Mouse (Mus musculus) liver, embryonic 15.5 days (tissue): ENCODE data around the gene Ccdc88c. TPM values are rescaled to one million over a fixed set of nuclear protein-coding genes. Genes with fewer than 3 reads are reported as not detected.

Source experiments
- ATAC-seq: fragments of 200-750 bp; cut with Nextera tagmentation; 2 replicates; pipeline ENCODE4 v1.8.0; 2017; ENCODE audit warnings: moderate number of reproducible peaks, mild to moderate bottlenecking, moderate library complexity; ENCODE audit not compliant: insufficient read depth
- H3K27ac ChIP-seq: fragments of 300-500 bp; sonication (generic); replicated peaks from 2 replicates; pipeline ENCODE4 v1.5.1; 2015; ENCODE audit warnings: mild to moderate bottlenecking, inconsistent platforms
- H3K27me3 ChIP-seq: fragments of 300-500 bp; sonication (generic); 2 replicates; pipeline ENCODE4 v1.6.1; 2015; ENCODE audit warnings: mild to moderate bottlenecking, inconsistent platforms
- H3K36me3 ChIP-seq: fragments of 300-500 bp; sonication (generic); replicated peaks from 2 replicates; pipeline ENCODE4 v1.6.1; 2015; ENCODE audit warnings: moderate library complexity, mild to moderate bottlenecking, inconsistent platforms
- H3K4me1 ChIP-seq: fragments of 300-500 bp; sonication (generic); replicated peaks from 2 replicates; pipeline ENCODE4 v1.6.1; 2015; ENCODE audit warnings: inconsistent platforms
- H3K4me2 ChIP-seq: fragments of 300-500 bp; sonication (generic); 2 replicates; pipeline ENCODE4 v1.6.1; 2015; ENCODE audit warnings: moderate library complexity, mild to moderate bottlenecking, inconsistent platforms
- H3K4me3 ChIP-seq: fragments of 300-500 bp; sonication (generic); replicated peaks from 2 replicates; pipeline ENCODE4 v1.5.1; 2015; ENCODE audit warnings: mild to moderate bottlenecking, inconsistent platforms
- H3K9ac ChIP-seq: fragments of 300-500 bp; sonication (generic); 2 replicates; pipeline ENCODE4 v1.6.1; 2015; ENCODE audit warnings: moderate library complexity, mild to moderate bottlenecking, inconsistent platforms
- H3K9me3 ChIP-seq: fragments of 300-500 bp; sonication (generic); replicated peaks from 2 replicates; pipeline ENCODE4 v1.6.1; 2016; ENCODE audit warnings: inconsistent platforms
- WGBS: fragments of 180-500 bp; shearing (Covaris S2); methylation state at CpG from one replicate; pipeline ENCODE4 v1.1.7; 2015; ENCODE audit warnings: mixed read lengths; ENCODE audit not compliant: insufficient replicate concordance; 5-methylcytosine and 5-hydroxymethylcytosine counted together
- polyA plus RNA-seq: library from polyadenylated mRNA; unstranded; fragments of >200 nt; fragmentation: Nextera tagmentation; extraction: Ambion mirVana; gene quantifications from 2 replicates; pipeline ENCODE4 v1.2.1, GENCODE M21; 2015

Ccdc88c gene
- polyA plus RNA-seq, 1 experiment from 2014 or later: 5.5 TPM

GRCm38 (mm10) chr12:100958621-100959592 is 69.9 kb downstream of the Ccdc88c start:
- peak; percentile 79 for ATAC-seq
- peak overlapping the region; percentile 59 for H3K4me2 ChIP-seq
- H3K9me3 ChIP-seq: no peaks in the 10 kb centered on the region
- peak overlapping the region; percentile 40 for H3K9ac ChIP-seq
- H3K27me3 ChIP-seq: no peaks in the 10 kb centered on the region
- H3K27ac ChIP-seq: peak overlapping the region; percentile 99
- WGBS: 38% methylated on average over 15 of the region's 15 CpGs
- H3K4me1 ChIP-seq: peaks cover 72% of the 10 kb centered on the region
- H3K36me3 ChIP-seq: peaks cover 20% of the 10 kb centered on the region; the same call in 1 of the 2 replicates
- H3K4me3 ChIP-seq: peak overlapping the region; percentile 16

- WGBS: 18% methylated on average over 5 of the region's 5 CpGs
- Histone ChIP-seq H3K9me3 (no peaks in the 10 kb centered on the region), H3K36me3 (peaks cover 19% of the 10 kb centered on the region), H3K27ac (peak overlapping the region; percentile 99), H3K9ac (peak overlapping the region; percentile 60), H3K27me3 (no peaks in the 10 kb centered on the region), H3K4me1 (peaks cover 80% of the 10 kb centered on the region), H3K4me2 (peak overlapping the region; percentile 59), H3K4me3 (peak overlapping the region; percentile 16)
- ATAC-seq: peak; percentile 38
These were observed 70.8 kb downstream of the Ccdc88c start for GRCm38 (mm10) chr12:100958006-100958405.

- Histone ChIP-seq H3K9me3 (no peaks in the 10 kb centered on the region), H3K36me3 (peaks cover 20% of the 10 kb centered on the region), H3K27ac (peak overlapping the region; percentile 99), H3K27me3 (no peaks in the 10 kb centered on the region), H3K4me3 (no peak overlapping the region), H3K4me2 (peak overlapping the region; percentile 69; the same call in 1 of the 2 replicates), H3K4me1 (peaks cover 88% of the 10 kb centered on the region), H3K9ac (peak overlapping the region; percentile 60)
- WGBS: 84% methylated on average over 3 of the region's 3 CpGs
- no peak for ATAC-seq
These were observed 71.6 kb downstream of the Ccdc88c start for GRCm38 (mm10) chr12:100957257-100957656.

GRCm38 (mm10) chr12:100956825-100957224 is 72.0 kb downstream of the Ccdc88c start:
- no peaks in the 10 kb centered on the region for H3K9me3 ChIP-seq
- H3K27me3 ChIP-seq: no peaks in the 10 kb centered on the region
- H3K27ac ChIP-seq: peak overlapping the region; percentile 99
- peak overlapping the region; percentile 69 for H3K4me2 ChIP-seq
- no peak for ATAC-seq
- H3K36me3 ChIP-seq: peaks cover 19% of the 10 kb centered on the region
- peak overlapping the region; percentile 29; the same call in 1 of the 2 replicates for H3K4me3 ChIP-seq
- H3K9ac ChIP-seq: peak overlapping the region; percentile 60
- 46% methylated on average over 4 of the region's 4 CpGs for WGBS
- peaks cover 89% of the 10 kb centered on the region for H3K4me1 ChIP-seq

- peak overlapping the region; percentile 29 for H3K4me3 ChIP-seq
- H3K27ac ChIP-seq: peak overlapping the region; percentile 99
- H3K4me2 ChIP-seq: peak overlapping the region; percentile 69
- no peaks in the 10 kb centered on the region for H3K27me3 ChIP-seq
- peak overlapping the region; percentile 60 for H3K9ac ChIP-seq
- WGBS: 33% methylated on average over 2 of the region's 2 CpGs
- peak; percentile 79 for ATAC-seq
- no peaks in the 10 kb centered on the region for H3K9me3 ChIP-seq
- peaks cover 27% of the 10 kb centered on the region for H3K36me3 ChIP-seq
- H3K4me1 ChIP-seq: peaks cover 89% of the 10 kb centered on the region
These were observed 72.8 kb downstream of the Ccdc88c start for GRCm38 (mm10) chr12:100956028-100956427.

GRCm38 (mm10) chr12:100953926-100954325 is 74.9 kb downstream of the Ccdc88c start:
- Histone ChIP-seq H3K36me3 (peaks cover 41% of the 10 kb centered on the region), H3K27ac (peak overlapping the region; percentile 99), H3K27me3 (no peaks in the 10 kb centered on the region), H3K4me1 (peaks cover 70% of the 10 kb centered on the region), H3K4me2 (peak overlapping the region; percentile 69), H3K9me3 (no peaks in the 10 kb centered on the region), H3K4me3 (no peak overlapping the region), H3K9ac (peak overlapping the region; percentile 60; the same call in 1 of the 2 replicates)
- WGBS: 42% methylated on average over 8 of the region's 8 CpGs
- peak; percentile 14 for ATAC-seq

- Histone ChIP-seq H3K4me2 (peak overlapping the region; percentile 40; the same call in 1 of the 2 replicates), H3K4me3 (no peak overlapping the region), H3K27ac (peak overlapping the region; percentile 99), H3K4me1 (peaks cover 55% of the 10 kb centered on the region), H3K9ac (no peak overlapping the region), H3K27me3 (no peaks in the 10 kb centered on the region), H3K36me3 (peaks cover 56% of the 10 kb centered on the region), H3K9me3 (no peaks in the 10 kb centered on the region)
- ATAC-seq: peak; percentile 17; the same call in 1 of the 2 replicates
- 35% methylated on average over 9 of the region's 9 CpGs for WGBS
These were observed 76.5 kb downstream of the Ccdc88c start for GRCm38 (mm10) chr12:100952193-100952931.

GRCm38 (mm10) chr12:100949146-100949545 is 79.7 kb downstream of the Ccdc88c start:
- Histone ChIP-seq H3K27ac (no peak overlapping the region), H3K4me1 (peaks cover 24% of the 10 kb centered on the region), H3K4me2 (no peak overlapping the region), H3K27me3 (no peaks in the 10 kb centered on the region), H3K4me3 (no peak overlapping the region), H3K36me3 (peaks cover 88% of the 10 kb centered on the region), H3K9me3 (no peaks in the 10 kb centered on the region), H3K9ac (no peak overlapping the region)
- WGBS: 83% methylated on average over 5 of the region's 5 CpGs
- no peak for ATAC-seq

- no peak overlapping the region for H3K27ac ChIP-seq
- no peak for ATAC-seq
- no peak overlapping the region for H3K4me2 ChIP-seq
- 72% methylated on average over 6 of the region's 6 CpGs for WGBS
- H3K9me3 ChIP-seq: no peaks in the 10 kb centered on the region
- H3K36me3 ChIP-seq: peaks cover 95% of the 10 kb centered on the region
- H3K9ac ChIP-seq: no peak overlapping the region
- H3K4me3 ChIP-seq: no peak overlapping the region
- H3K27me3 ChIP-seq: no peaks in the 10 kb centered on the region
- H3K4me1 ChIP-seq: peaks cover 13% of the 10 kb centered on the region
These were observed 80.8 kb downstream of the Ccdc88c start for GRCm38 (mm10) chr12:100948021-100948420.

GRCm38 (mm10) chr12:100945948-100946347 is 82.9 kb downstream of the Ccdc88c start:
- Histone ChIP-seq H3K4me1 (no peaks in the 10 kb centered on the region), H3K36me3 (peaks cover 94% of the 10 kb centered on the region), H3K27me3 (no peaks in the 10 kb centered on the region), H3K4me3 (no peak overlapping the region), H3K9ac (no peak overlapping the region), H3K27ac (no peak overlapping the region), H3K4me2 (no peak overlapping the region), H3K9me3 (no peaks in the 10 kb centered on the region)
- ATAC-seq: no peak
- 84% methylated on average over 12 of the region's 12 CpGs for WGBS

- WGBS: 82% methylated on average over 12 of the region's 12 CpGs
- peaks cover 96% of the 10 kb centered on the region for H3K36me3 ChIP-seq
These were observed 83.4 kb downstream of the Ccdc88c start for GRCm38 (mm10) chr12:100945501-100945900.

More at GRCm38 (mm10) chr12:100945501-100945900, 83.4 kb downstream of the Ccdc88c start:
- Histone ChIP-seq H3K4me3 (no peak overlapping the region), H3K9ac (no peak overlapping the region), H3K4me2 (no peak overlapping the region), H3K27ac (no peak overlapping the region), H3K27me3 (no peaks in the 10 kb centered on the region), H3K9me3 (no peaks in the 10 kb centered on the region), H3K4me1 (no peaks in the 10 kb centered on the region)
- no peak for ATAC-seq
